Mouse (Mus musculus): ENCODE data around the gene Phactr3. TPM values are rescaled to one million over a fixed set of nuclear protein-coding genes. Genes with fewer than 3 reads are reported as not detected.

Gene Phactr3
- total RNA-seq, 1 experiment, result 1.1 TPM

- Histone ChIP-seq H3K27ac (ENCODE audit: insufficient read depth, low read depth, low read length, poor library complexity, severe bottlenecking) (no peak overlapping the region), H3K4me1 (ENCODE audit: control insufficient read depth in 2 of 2, insufficient read depth in 2 of 2, low read length in 2 of 2, poor library complexity in 1 of 2) (no peaks in the 10 kb centered on the region; a peak in 1 of 4 replicates), H3K9ac (ENCODE audit: insufficient read depth, low read depth, low read length, poor library complexity, severe bottlenecking) (no peak overlapping the region), H3K4me3 (ENCODE audit: insufficient read depth in 1 of 2, low read depth in 1 of 2, low read length in 2 of 2, poor library complexity in 1 of 2, severe bottlenecking in 1 of 2) (no peak overlapping the region), H3K9me3 (ENCODE audit: control insufficient read depth, insufficient read depth, low read depth, low read length) (no peaks in the 10 kb centered on the region), H3K36me3 (ENCODE audit: control insufficient read depth, insufficient read depth, low read length, poor library complexity, severe bottlenecking) (no peaks in the 10 kb centered on the region)
- TF ChIP-seq HCFC1 (IDR thresholded peaks at IDR 0.05; ENCODE audit: borderline replicate concordance, insufficient read depth, low read length) (no peak), MAFK (IDR thresholded peaks at IDR 0.05; ENCODE audit: insufficient read depth, low read depth, low read length) (no peak), ZC3H11A (IDR thresholded peaks at IDR 0.05; ENCODE audit: borderline replicate concordance, low read depth, low read length) (no peak), ZNF384 (IDR thresholded peaks at IDR 0.05; ENCODE audit: low read depth, low read length) (no peak), CHD2 (IDR thresholded peaks at IDR 0.05; ENCODE audit: low read depth, low read length) (no peak)
- in situ Hi-C loops (cut with MboI; ENCODE audit: low sequenced_read_pairs in 2 of 2, unreplicated experiment in 2 of 2), result no loop called here
- no peak for DNase-seq (ENCODE audit: low read depth, low spot score)
Measured at GRCm38 (mm10) chr2:178204455-178204854, 85.7 kb downstream of the Phactr3 start.

- H3K9me3 ChIP-seq (ENCODE audit: control insufficient read depth, insufficient read depth, low read depth, low read length), result no peaks in the 10 kb centered on the region
- no peaks in the 10 kb centered on the region; a peak in 1 of 4 replicates for H3K4me1 ChIP-seq (ENCODE audit: control insufficient read depth in 2 of 2, insufficient read depth in 2 of 2, low read length in 2 of 2, poor library complexity in 1 of 2)
- DNase-seq (ENCODE audit: low read depth, low spot score), result no peak
- H3K4me3 ChIP-seq (ENCODE audit: insufficient read depth in 1 of 2, low read depth in 1 of 2, low read length in 2 of 2, poor library complexity in 1 of 2, severe bottlenecking in 1 of 2), result no peak overlapping the region
- H3K36me3 ChIP-seq (ENCODE audit: control insufficient read depth, insufficient read depth, low read length, poor library complexity, severe bottlenecking), result no peaks in the 10 kb centered on the region
- no peak overlapping the region for H3K9ac ChIP-seq (ENCODE audit: insufficient read depth, low read depth, low read length, poor library complexity, severe bottlenecking)
- no peak overlapping the region for H3K27ac ChIP-seq (ENCODE audit: insufficient read depth, low read depth, low read length, poor library complexity, severe bottlenecking)
- TF ChIP-seq MAFK (IDR thresholded peaks at IDR 0.05; ENCODE audit: insufficient read depth, low read depth, low read length), result no peak
- TF ChIP-seq ZC3H11A (IDR thresholded peaks at IDR 0.05; ENCODE audit: borderline replicate concordance, low read depth, low read length), result no peak
- no peak for TF ChIP-seq ZNF384 (IDR thresholded peaks at IDR 0.05; ENCODE audit: low read depth, low read length)
- no peak for TF ChIP-seq HCFC1 (IDR thresholded peaks at IDR 0.05; ENCODE audit: borderline replicate concordance, insufficient read depth, low read length)
- TF ChIP-seq CHD2 (IDR thresholded peaks at IDR 0.05; ENCODE audit: low read depth, low read length), result no peak
- in situ Hi-C loops (cut with MboI; ENCODE audit: low sequenced_read_pairs in 2 of 2, unreplicated experiment in 2 of 2), result no loop called here
Measured at GRCm38 (mm10) chr2:178208186-178208600, 89.4 kb downstream of the Phactr3 start.

GRCm38 (mm10) chr2:178213826-178214225 lies 95.1 kb downstream of the Phactr3 start:
- in situ Hi-C loops (cut with MboI; ENCODE audit: low sequenced_read_pairs in 2 of 2, unreplicated experiment in 2 of 2), result no loop called here
- H3K36me3 ChIP-seq (ENCODE audit: control insufficient read depth, insufficient read depth, low read length, poor library complexity, severe bottlenecking), result no peaks in the 10 kb centered on the region
- no peaks in the 10 kb centered on the region for H3K9me3 ChIP-seq (ENCODE audit: control insufficient read depth, insufficient read depth, low read depth, low read length)
- DNase-seq (ENCODE audit: low read depth, low spot score), result no peak
- H3K4me3 ChIP-seq (ENCODE audit: insufficient read depth in 1 of 2, low read depth in 1 of 2, low read length in 2 of 2, poor library complexity in 1 of 2, severe bottlenecking in 1 of 2), result no peak overlapping the region
- H3K4me1 ChIP-seq (ENCODE audit: control insufficient read depth in 2 of 2, insufficient read depth in 2 of 2, low read length in 2 of 2, poor library complexity in 1 of 2), result no peaks in the 10 kb centered on the region
- H3K9ac ChIP-seq (ENCODE audit: insufficient read depth, low read depth, low read length, poor library complexity, severe bottlenecking), result no peak overlapping the region
- no peak overlapping the region; the same call in 1 of the 2 replicates for H3K27ac ChIP-seq (ENCODE audit: insufficient read depth, low read depth, low read length, poor library complexity, severe bottlenecking)
- TF ChIP-seq CHD2 (IDR thresholded peaks at IDR 0.05; ENCODE audit: low read depth, low read length) (no peak), ZNF384 (IDR thresholded peaks at IDR 0.05; ENCODE audit: low read depth, low read length) (no peak), HCFC1 (IDR thresholded peaks at IDR 0.05; ENCODE audit: borderline replicate concordance, insufficient read depth, low read length) (no peak), MAFK (IDR thresholded peaks at IDR 0.05; ENCODE audit: insufficient read depth, low read depth, low read length) (no peak), ZC3H11A (IDR thresholded peaks at IDR 0.05; ENCODE audit: borderline replicate concordance, low read depth, low read length) (no peak)

- Histone ChIP-seq H3K4me3 (ENCODE audit: insufficient read depth in 1 of 2, low read depth in 1 of 2, low read length in 2 of 2, poor library complexity in 1 of 2, severe bottlenecking in 1 of 2) (no peak overlapping the region), H3K27ac (ENCODE audit: insufficient read depth, low read depth, low read length, poor library complexity, severe bottlenecking) (no peak overlapping the region), H3K4me1 (ENCODE audit: control insufficient read depth in 2 of 2, insufficient read depth in 2 of 2, low read length in 2 of 2, poor library complexity in 1 of 2) (no peaks in the 10 kb centered on the region), H3K36me3 (ENCODE audit: control insufficient read depth, insufficient read depth, low read length, poor library complexity, severe bottlenecking) (no peaks in the 10 kb centered on the region), H3K9me3 (ENCODE audit: control insufficient read depth, insufficient read depth, low read depth, low read length) (no peaks in the 10 kb centered on the region), H3K9ac (ENCODE audit: insufficient read depth, low read depth, low read length, poor library complexity, severe bottlenecking) (no peak overlapping the region)
- in situ Hi-C loops (cut with MboI; ENCODE audit: low sequenced_read_pairs in 2 of 2, unreplicated experiment in 2 of 2), result no loop called here
- TF ChIP-seq CHD2 (IDR thresholded peaks at IDR 0.05; ENCODE audit: low read depth, low read length) (no peak), HCFC1 (IDR thresholded peaks at IDR 0.05; ENCODE audit: borderline replicate concordance, insufficient read depth, low read length) (no peak), ZNF384 (IDR thresholded peaks at IDR 0.05; ENCODE audit: low read depth, low read length) (no peak), ZC3H11A (IDR thresholded peaks at IDR 0.05; ENCODE audit: borderline replicate concordance, low read depth, low read length) (no peak), MAFK (IDR thresholded peaks at IDR 0.05; ENCODE audit: insufficient read depth, low read depth, low read length) (no peak)
- no peak for DNase-seq (ENCODE audit: low read depth, low spot score)
Measured at GRCm38 (mm10) chr2:178214531-178214930, 95.8 kb downstream of the Phactr3 start.

- H3K27ac ChIP-seq (ENCODE audit: insufficient read depth, low read depth, low read length, poor library complexity, severe bottlenecking), result no peak overlapping the region
- H3K9me3 ChIP-seq (ENCODE audit: control insufficient read depth, insufficient read depth, low read depth, low read length), result no peaks in the 10 kb centered on the region
- no peak overlapping the region for H3K4me3 ChIP-seq (ENCODE audit: insufficient read depth in 1 of 2, low read depth in 1 of 2, low read length in 2 of 2, poor library complexity in 1 of 2, severe bottlenecking in 1 of 2)
- TF ChIP-seq ZNF384 (IDR thresholded peaks at IDR 0.05; ENCODE audit: low read depth, low read length), result no peak
- no peak for TF ChIP-seq CHD2 (IDR thresholded peaks at IDR 0.05; ENCODE audit: low read depth, low read length)
- no peak for TF ChIP-seq MAFK (IDR thresholded peaks at IDR 0.05; ENCODE audit: insufficient read depth, low read depth, low read length)
- TF ChIP-seq ZC3H11A (IDR thresholded peaks at IDR 0.05; ENCODE audit: borderline replicate concordance, low read depth, low read length), result no peak
- TF ChIP-seq HCFC1 (IDR thresholded peaks at IDR 0.05; ENCODE audit: borderline replicate concordance, insufficient read depth, low read length), result no peak
- no peak overlapping the region for H3K9ac ChIP-seq (ENCODE audit: insufficient read depth, low read depth, low read length, poor library complexity, severe bottlenecking)
- no peak for DNase-seq (ENCODE audit: low read depth, low spot score)
- in situ Hi-C loops (cut with MboI; ENCODE audit: low sequenced_read_pairs in 2 of 2, unreplicated experiment in 2 of 2), result no loop called here
- no peaks in the 10 kb centered on the region for H3K4me1 ChIP-seq (ENCODE audit: control insufficient read depth in 2 of 2, insufficient read depth in 2 of 2, low read length in 2 of 2, poor library complexity in 1 of 2)
- H3K36me3 ChIP-seq (ENCODE audit: control insufficient read depth, insufficient read depth, low read length, poor library complexity, severe bottlenecking), result no peaks in the 10 kb centered on the region
Measured at GRCm38 (mm10) chr2:178218461-178218860, 99.7 kb downstream of the Phactr3 start.

Measured in ES-E14 (cell line).